Mouse (Mus musculus) CH12.LX (cell line): Measurements from ENCODE around the gene A630001G21Rik.

Experiments used
- CTCF ChIP-seq, 2 experiments: IDR thresholded peaks in 1 of 2; conservative IDR thresholded peaks in 1 of 2; 2 replicates each; pipeline ENCODE4 v1.5.1; 2011 to 2012; ENCODE audit warnings: low read depth in 2 of 2, low read length in 2 of 2, improper control_type of control experiment in 1 of 2, inconsistent platforms in 1 of 2, mild to moderate bottlenecking in 1 of 2, moderate library complexity in 1 of 2
- ELF1 ChIP-seq: IDR thresholded peaks from 2 replicates; pipeline ENCODE4 v1.6.1; 2014; ENCODE audit warnings: low read depth, mild to moderate bottlenecking, inconsistent platforms, low read length, improper control_type of control experiment
- EP300 ChIP-seq: IDR thresholded peaks from 2 replicates; pipeline ENCODE4 v1.6.1; 2011; ENCODE audit warnings: low read length, improper control_type of control experiment
- ETS1 ChIP-seq: conservative IDR thresholded peaks from 2 replicates; pipeline ENCODE4 v1.6.1; 2012; ENCODE audit warnings: low read depth, mild to moderate bottlenecking, inconsistent platforms, low read length, improper control_type of control experiment, moderate library complexity
- MAX ChIP-seq: IDR thresholded peaks from 2 replicates; pipeline ENCODE4 v1.6.1; 2011; ENCODE audit warnings: low read length, improper control_type of control experiment
- POLR2A ChIP-seq: IDR thresholded peaks from 2 replicates; pipeline ENCODE4 v1.6.1; 2011; ENCODE audit warnings: low read depth, mild to moderate bottlenecking, improper control_type of control experiment, low read length
- TBP ChIP-seq: conservative IDR thresholded peaks from 2 replicates; pipeline ENCODE4 v1.6.1; 2011; ENCODE audit warnings: low read depth, low read length, improper control_type of control experiment
- TCF12 ChIP-seq: IDR thresholded peaks from 2 replicates; pipeline ENCODE4 v1.6.1; 2014; ENCODE audit warnings: low read depth, mild to moderate bottlenecking, inconsistent platforms, low read length, improper control_type of control experiment
- USF1 ChIP-seq: IDR thresholded peaks from 2 replicates; pipeline ENCODE4 v1.6.1; 2014; ENCODE audit warnings: low read depth, mild to moderate bottlenecking, inconsistent platforms, low read length, improper control_type of control experiment
- ZC3H11A ChIP-seq: IDR thresholded peaks from 2 replicates; pipeline ENCODE4 v1.6.1; 2012; ENCODE audit warnings: low read depth, mild to moderate bottlenecking, inconsistent platforms, low read length, improper control_type of control experiment

- TF ChIP-seq POLR2A (no peak), TCF12 (no peak), ETS1 (no peak), CTCF (conservative IDR thresholded peaks at IDR 0.05 in 1 of 2, IDR thresholded peaks at IDR 0.05 in 1 of 2; ENCODE audit: low read depth in 2 of 2, low read length in 2 of 2) (no peak), EP300 (no peak), USF1 (no peak), TBP (no peak), ZC3H11A (no peak), MAX (no peak), ELF1 (no peak)
Observed at GRCm38 (mm10) chr1:85730471-85730870, 48.0 kb downstream of the A630001G21Rik start.
